Mouse (Mus musculus) right cerebral cortex, postnatal 4 days (tissue): Measurements from ENCODE around the gene Abca13.

Experiments used
- DNase-seq: peaks from one replicate; pipeline ENCODE4 v3.0.0-alpha.2; 2022

Gene Abca13

GRCm38 (mm10) chr11:9536811-9537210, 345.1 kb downstream of the Abca13 start:
- no peak for DNase-seq

GRCm38 (mm10) chr11:9538328-9538727, 346.6 kb downstream of the Abca13 start:
- DNase-seq = no peak

- DNase-seq = no peak
Observed at GRCm38 (mm10) chr11:9560026-9560425, 368.3 kb downstream of the Abca13 start.

- DNase-seq = no peak
Observed at GRCm38 (mm10) chr11:9568302-9568701, 376.6 kb downstream of the Abca13 start.

GRCm38 (mm10) chr11:9570319-9570718, 378.6 kb downstream of the Abca13 start:
- DNase-seq = peak; percentile 21

- no peak for DNase-seq
Observed at GRCm38 (mm10) chr11:9574894-9575293, 383.2 kb downstream of the Abca13 start.

GRCm38 (mm10) chr11:9591757-9592316, 400.1 kb downstream of the Abca13 start:
- no peak for DNase-seq

- DNase-seq = no peak
Observed at GRCm38 (mm10) chr11:9597299-9597698, 405.6 kb downstream of the Abca13 start.

GRCm38 (mm10) chr11:9601096-9601495, 409.4 kb downstream of the Abca13 start:
- DNase-seq = no peak

- no peak for DNase-seq
Observed at GRCm38 (mm10) chr11:9602137-9602536, 410.4 kb downstream of the Abca13 start.

GRCm38 (mm10) chr11:9608249-9608648, 416.5 kb downstream of the Abca13 start:
- DNase-seq = no peak

- DNase-seq = no peak
Observed at GRCm38 (mm10) chr11:9609075-9609474, 417.3 kb downstream of the Abca13 start.

GRCm38 (mm10) chr11:9616133-9616532, 424.4 kb downstream of the Abca13 start:
- DNase-seq = no peak

GRCm38 (mm10) chr11:9616665-9617064, 424.9 kb downstream of the Abca13 start:
- DNase-seq = no peak

- DNase-seq = no peak
Observed at GRCm38 (mm10) chr11:9619986-9620385, 428.2 kb downstream of the Abca13 start.

- no peak for DNase-seq
Observed at GRCm38 (mm10) chr11:9622888-9623287, 431.1 kb downstream of the Abca13 start.

GRCm38 (mm10) chr11:9624753-9625152, 433.0 kb downstream of the Abca13 start:
- DNase-seq = no peak

- DNase-seq = no peak
Observed at GRCm38 (mm10) chr11:9625812-9626211, 434.1 kb downstream of the Abca13 start.

- DNase-seq = no peak
Observed at GRCm38 (mm10) chr11:9647272-9647671, 455.5 kb downstream of the Abca13 start.

GRCm38 (mm10) chr11:9647991-9648390, 456.2 kb downstream of the Abca13 start:
- no peak for DNase-seq

GRCm38 (mm10) chr11:9666648-9667255, 475.0 kb downstream of the Abca13 start:
- no peak for DNase-seq

- DNase-seq = no peak
Observed at GRCm38 (mm10) chr11:9669430-9669829, 477.7 kb downstream of the Abca13 start.

GRCm38 (mm10) chr11:9684952-9685351, 493.2 kb downstream of the Abca13 start:
- DNase-seq = no peak

- no peak for DNase-seq
Observed at GRCm38 (mm10) chr11:9705190-9705589, 513.4 kb downstream of the Abca13 start.
